Mouse (Mus musculus) gonadal fat pad, adult 2 months (tissue): Measurements from ENCODE around the gene Pepd. TPM values are rescaled to one million over a fixed set of nuclear protein-coding genes. Genes with fewer than 3 reads are reported as not detected.
"Not testable (repeated sequence)": the region's sequence is repeated elsewhere in the genome, so short reads cannot be mapped to it uniquely, and the experiment has no call there.

Experiments used
- DNase-seq: peaks from one replicate; pipeline ENCODE4 v3.0.0-alpha.2; 2012; ENCODE audit warnings: low read depth
- polyA plus RNA-seq: library from polyadenylated mRNA; depleted of rRNA; stranded (reverse); fragments of >200 nt; gene quantifications from 2 replicates; pipeline ENCODE4 v1.2.3, GENCODE M21; 2012

The Pepd gene
- polyA plus RNA-seq, 1 experiment, result 154 TPM

- not testable (repeated sequence) for DNase-seq
Observed at GRCm38 (mm10) chr7:34982372-34982771, 70.2 kb downstream of the Pepd start.

GRCm38 (mm10) chr7:34983702-34984475 is 71.7 kb downstream of the Pepd start:
- DNase-seq, result no peak

- DNase-seq, result no peak
Observed at GRCm38 (mm10) chr7:34984526-34985133, 72.5 kb downstream of the Pepd start.

GRCm38 (mm10) chr7:34985216-34985615 is 73.0 kb downstream of the Pepd start:
- no peak for DNase-seq

- no peak for DNase-seq
Observed at GRCm38 (mm10) chr7:34985646-34986045, 73.5 kb downstream of the Pepd start.

GRCm38 (mm10) chr7:34986575-34987150 is 74.5 kb downstream of the Pepd start:
- no peak for DNase-seq

- no peak for DNase-seq
Observed at GRCm38 (mm10) chr7:34987258-34987657, 75.1 kb downstream of the Pepd start.

- no peak for DNase-seq
Observed at GRCm38 (mm10) chr7:34988488-34988887, 76.3 kb downstream of the Pepd start.

GRCm38 (mm10) chr7:34991731-34992246 is 79.6 kb downstream of the Pepd start:
- DNase-seq, result no peak

- DNase-seq, result no peak
Observed at GRCm38 (mm10) chr7:34992766-34993165, 80.6 kb downstream of the Pepd start.

GRCm38 (mm10) chr7:34995872-34996662 is 83.9 kb downstream of the Pepd start:
- no peak for DNase-seq

- no peak for DNase-seq
Observed at GRCm38 (mm10) chr7:35000839-35001238, 88.7 kb downstream of the Pepd start.

GRCm38 (mm10) chr7:35003171-35003737 is 91.1 kb downstream of the Pepd start:
- no peak for DNase-seq

- no peak for DNase-seq
Observed at GRCm38 (mm10) chr7:35006661-35007060, 94.5 kb downstream of the Pepd start.

- no peak for DNase-seq
Observed at GRCm38 (mm10) chr7:35013228-35013627, 101.0 kb downstream of the Pepd start.

GRCm38 (mm10) chr7:35015252-35015651 is 103.1 kb downstream of the Pepd start:
- DNase-seq, result no peak

GRCm38 (mm10) chr7:35021365-35021764 is 109.2 kb downstream of the Pepd start:
- DNase-seq, result no peak

GRCm38 (mm10) chr7:35023251-35023650 is 111.1 kb downstream of the Pepd start:
- DNase-seq, result no peak

GRCm38 (mm10) chr7:35024426-35024825 is 112.2 kb downstream of the Pepd start:
- DNase-seq, result no peak

- no peak for DNase-seq
Observed at GRCm38 (mm10) chr7:35025409-35026275, 113.5 kb downstream of the Pepd start.

- DNase-seq, result no peak
Observed at GRCm38 (mm10) chr7:35026276-35026630, 114.1 kb downstream of the Pepd start.
